Mouse (Mus musculus) gastrocnemius, postnatal 14 days (tissue): ENCODE results near the gene Scfd2. TPM values are rescaled to one million over a fixed set of nuclear protein-coding genes. Genes with fewer than 3 reads are reported as not detected.

Source experiments
- DNase-seq: peaks from one replicate; pipeline ENCODE4 v3.0.0; 2021; ENCODE audit warnings: mixed read lengths
- intact Hi-C: fragments of 180-260 bp; cut with DNase I; formaldehyde crosslinking; loops from one replicate; pipeline ENCODE4 v1.15.1; 2025; ENCODE audit warnings: low total_unique reads
- long read RNA-seq, 2 experiments: library from polyadenylated mRNA; stranded (forward); transcript quantifications; one replicate each; pipeline ENCODE4 v2.0.0; 2021
- total RNA-seq, 2 experiments: library from RNA; stranded (reverse); gene quantifications; 2 replicates each; pipeline ENCODE4 v1.2.3; 2021

Gene Scfd2
- total RNA-seq = 10 to 100 TPM; 10.2 to 11.3 TPM
- long read RNA-seq, experiment 1, transcript Scfd2-201 (9 exons, 3,672 nt) = major isoform, 6 of 7 reads
- long read RNA-seq, experiment 1, partial matches to known transcripts = 1 of 7 reads
- long read RNA-seq, experiment 1, other reads (novel, unspliced or antisense) = 0 of 7 reads
- long read RNA-seq, experiment 2, transcript Scfd2-201 (9 exons, 3,672 nt) = major isoform, 11 of 11 reads
- long read RNA-seq, experiment 2, partial matches to known transcripts = 0 of 11 reads
- long read RNA-seq, experiment 2, other reads (novel, unspliced or antisense) = 0 of 11 reads

GRCm38 (mm10) chr5:74531630-74532280, at the start of gene Scfd2:
Gene Scfd2, minus strand, starts transcription at chr5:74531759.
- peak; percentile 95 for DNase-seq
- intact Hi-C loops = no loop called here

- intact Hi-C loops = no loop called here
- no peak for DNase-seq
Measured at GRCm38 (mm10) chr5:74571767-74572166, 40.2 kb upstream of the Scfd2 start.

DNA sequence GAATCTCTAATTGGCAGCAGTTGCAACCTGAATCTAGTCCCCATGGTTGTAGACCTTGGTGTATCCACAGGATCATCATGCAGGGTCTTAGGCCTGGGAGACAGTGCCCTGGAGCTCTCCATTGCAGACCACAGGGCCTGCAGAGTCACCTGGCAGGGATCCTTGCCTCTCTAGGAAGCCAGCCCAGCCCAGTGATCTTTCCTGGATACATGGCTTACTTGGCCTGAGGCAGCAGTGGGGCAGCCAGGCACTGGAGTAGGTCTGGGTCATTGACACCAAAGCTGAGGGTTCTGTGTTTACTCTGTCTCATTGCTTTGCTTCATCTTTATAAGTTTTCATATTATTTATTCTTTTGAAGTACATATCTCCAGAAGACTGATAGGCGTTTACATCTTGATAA, 29.6 kb upstream of the Scfd2 start:
- DNase-seq = peak; percentile 45
- intact Hi-C loops = no loop called here

GRCm38 (mm10) chr5:74549566-74549965, 18.0 kb upstream of the Scfd2 start:
- intact Hi-C loops = no loop called here
- DNase-seq = no peak

DNA sequence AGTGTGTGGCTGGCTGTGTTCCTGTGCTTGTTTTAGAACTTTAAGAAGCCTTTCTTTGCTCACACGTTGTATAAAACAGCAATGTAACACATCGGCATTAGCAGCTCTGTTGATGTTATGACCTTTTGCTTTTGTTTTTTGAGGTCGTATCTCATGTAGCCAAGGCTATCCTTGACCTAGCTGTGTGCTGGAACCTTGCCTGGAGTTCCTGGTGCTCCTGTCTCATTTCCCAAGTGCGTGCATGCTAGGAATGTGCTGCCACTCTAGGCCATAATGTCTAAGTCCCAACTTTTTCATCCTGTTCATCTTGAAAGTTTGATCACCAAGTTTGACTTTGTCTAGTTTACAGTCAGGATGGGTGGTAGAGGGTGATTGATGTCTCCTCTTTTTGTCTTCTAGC, 14.0 kb upstream of the Scfd2 start:
- DNase-seq = no peak
- intact Hi-C loops = no loop called here

DNA sequence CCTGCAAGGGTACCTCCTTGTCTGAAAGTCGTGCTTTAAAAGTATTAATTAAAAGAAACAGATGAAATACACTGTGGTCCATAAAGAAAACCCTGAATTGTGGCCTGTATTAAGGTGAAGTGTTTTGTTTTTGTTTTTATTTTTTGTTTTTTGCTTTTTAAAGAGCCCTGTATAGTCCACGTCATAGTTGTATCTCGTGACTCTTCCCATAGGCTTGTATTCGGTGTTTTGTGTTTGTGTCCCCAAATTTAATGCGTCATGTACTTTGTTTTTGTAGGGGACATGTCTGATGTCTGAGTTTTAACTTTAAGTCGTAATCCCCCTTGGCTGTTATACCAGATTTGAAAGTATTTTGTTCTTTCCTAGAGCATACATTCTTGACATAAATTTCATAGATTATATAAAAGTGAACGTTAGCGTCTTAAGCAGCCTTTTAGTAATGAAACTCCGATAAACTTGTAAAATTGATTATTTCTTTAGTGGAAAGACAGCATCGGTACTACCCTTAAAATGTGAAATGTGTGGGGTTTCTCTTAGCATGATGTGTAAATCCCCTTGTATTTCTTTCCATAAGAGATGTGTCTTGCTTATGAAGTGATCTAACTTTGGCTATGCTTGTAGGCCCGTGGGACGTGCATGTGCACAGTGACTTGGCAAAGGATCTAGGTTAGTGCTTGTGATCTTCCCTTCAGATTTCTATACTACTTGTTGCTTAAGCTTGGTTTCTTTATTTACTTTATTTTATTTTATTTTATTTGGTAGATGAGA, 4.8 kb upstream of the Scfd2 start:
- DNase-seq = no peak
- intact Hi-C loops = no loop called here

GRCm38 (mm10) chr5:74535240-74536021, 3.9 kb upstream of the Scfd2 start, which contains the start of gene Fip1l1:
Gene Fip1l1, plus strand, starts transcription at chr5:74535449.
- intact Hi-C loops = no loop called here

DNA sequence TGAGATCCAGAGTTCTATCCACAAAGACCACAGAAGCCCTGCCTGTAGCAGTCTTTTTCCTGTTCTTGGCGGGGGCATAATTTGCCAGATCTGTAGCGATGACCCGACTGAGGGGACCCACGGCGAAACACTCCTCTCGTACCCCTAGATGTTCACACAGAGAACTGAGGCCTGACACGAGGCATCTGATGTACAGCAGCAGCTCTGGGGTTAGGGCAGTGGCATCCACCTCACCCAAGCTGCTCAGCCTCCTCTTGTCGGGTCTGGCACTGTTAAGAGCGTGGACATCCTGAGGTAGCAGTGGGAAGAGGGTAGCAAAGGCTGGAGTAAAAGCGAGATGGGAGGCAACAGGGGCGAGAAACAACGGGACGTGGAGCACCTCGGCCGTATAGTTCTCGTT, 774 bp downstream of the Scfd2 start:
- no peak for DNase-seq
- intact Hi-C loops = no loop called here

More at GRCm38 (mm10) chr5:74535240-74536021, 3.9 kb upstream of the Scfd2 start, which contains the start of gene Fip1l1:
- peak; percentile 91 for DNase-seq

- intact Hi-C loops = no loop called here
Measured at GRCm38 (mm10) chr5:74527025-74527424, 4.5 kb downstream of the Scfd2 start.

GRCm38 (mm10) chr5:74511686-74512085, 19.9 kb downstream of the Scfd2 start:
- no peak for DNase-seq
- intact Hi-C loops = no loop called here

More at GRCm38 (mm10) chr5:74527025-74527424, 4.5 kb downstream of the Scfd2 start:
- no peak for DNase-seq

DNA sequence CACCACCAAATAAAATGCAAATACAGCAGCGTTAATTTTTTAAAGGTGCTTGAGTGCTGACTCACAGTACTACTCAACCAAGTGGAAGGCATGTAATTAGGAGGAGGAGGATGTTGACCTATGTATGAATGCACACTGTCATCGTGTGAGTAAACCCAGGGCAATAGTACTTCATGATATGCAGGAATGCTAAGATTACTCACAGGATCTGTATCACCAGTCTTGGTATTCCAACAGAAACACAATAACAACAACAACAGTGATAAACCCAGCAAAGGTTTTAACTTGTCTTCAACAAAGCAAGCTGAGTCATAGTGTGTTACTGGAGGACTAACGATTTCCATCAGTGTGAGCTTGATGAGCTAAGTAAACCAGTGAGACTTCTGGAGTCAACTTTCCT, 38.9 kb downstream of the Scfd2 start:
- DNase-seq = no peak
- intact Hi-C loops = no loop called here

DNA sequence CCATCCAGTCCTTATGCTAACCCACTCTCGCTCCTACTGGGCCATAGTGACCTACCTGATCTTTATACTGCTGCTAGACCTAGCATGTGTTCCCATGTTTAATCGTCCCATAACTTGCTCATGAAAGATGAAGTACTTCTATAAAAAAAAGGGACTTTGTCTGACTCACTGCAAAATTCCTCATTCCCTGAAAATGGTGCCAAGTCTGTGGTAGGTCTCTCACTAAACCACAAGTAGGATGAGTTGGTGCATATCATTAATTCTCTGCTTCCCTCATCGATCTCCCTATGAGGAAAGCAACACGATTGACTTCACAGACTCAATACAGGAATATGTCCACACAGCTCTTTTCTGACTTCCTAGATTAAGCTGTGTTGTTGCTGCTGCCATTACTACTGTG, 46.9 kb downstream of the Scfd2 start:
- intact Hi-C loops = no loop called here
- no peak for DNase-seq

DNA sequence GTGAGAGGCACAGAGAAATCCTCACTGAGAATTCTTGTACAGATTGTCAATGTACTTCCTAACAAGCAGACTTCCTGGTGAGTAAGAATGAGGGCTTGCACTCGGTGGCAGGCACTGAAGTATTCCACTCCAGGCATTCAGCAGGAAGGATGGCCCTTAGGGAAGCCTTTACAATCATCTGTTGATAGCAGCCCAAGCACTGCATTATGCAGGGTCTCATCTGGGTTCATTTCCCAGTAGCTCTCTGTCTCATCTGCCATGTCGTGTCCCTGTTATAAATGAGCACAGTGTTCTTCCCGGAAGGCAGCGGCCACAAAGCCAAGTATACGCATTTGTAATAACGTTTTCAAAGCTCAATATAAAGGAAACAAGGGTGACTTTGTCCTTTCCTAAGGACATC, 48.9 kb downstream of the Scfd2 start:
- no peak for DNase-seq
- intact Hi-C loops = no loop called here

DNA sequence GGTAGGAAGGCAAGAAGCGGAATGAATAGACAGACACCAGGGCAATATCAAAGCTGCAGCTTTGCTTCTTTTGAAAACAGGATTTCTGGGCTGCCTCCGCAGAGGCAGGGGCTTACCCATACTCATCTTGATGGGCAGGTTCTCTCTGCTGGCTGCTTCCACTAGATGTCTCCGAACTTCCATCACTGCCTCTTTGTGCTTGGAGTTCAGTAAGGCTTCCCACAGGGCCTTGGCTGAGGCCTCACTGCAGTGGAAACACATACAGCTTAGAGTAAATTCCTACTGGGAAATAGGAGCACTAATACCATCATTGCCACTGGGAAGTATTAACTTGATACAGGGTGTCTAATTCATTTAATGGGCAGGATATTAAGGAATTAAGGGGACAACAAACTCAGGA, 49.5 kb downstream of the Scfd2 start:
- DNase-seq = no peak
- intact Hi-C loops = no loop called here

- intact Hi-C loops = no loop called here
- no peak for DNase-seq
Measured at GRCm38 (mm10) chr5:74480409-74480808, 51.1 kb downstream of the Scfd2 start.

DNA sequence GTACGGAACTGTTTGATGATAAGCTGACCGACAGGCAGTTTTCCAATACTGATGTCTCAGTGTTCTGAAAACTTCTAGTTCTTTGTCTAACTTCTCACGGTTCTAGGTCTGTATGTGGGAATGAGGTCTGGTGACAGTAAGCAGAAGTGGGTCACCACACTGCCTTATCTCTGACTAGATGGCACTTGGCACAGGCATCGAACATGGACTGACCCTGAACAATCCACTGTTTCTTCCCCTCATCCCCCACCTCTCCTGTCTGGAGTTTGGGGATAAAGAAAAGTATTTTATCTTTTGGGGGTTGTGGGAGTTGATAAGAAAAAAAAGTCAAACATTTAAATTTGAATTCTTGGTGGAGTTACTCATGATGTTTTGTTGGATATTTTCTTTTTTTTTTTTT, 51.6 kb downstream of the Scfd2 start:
- intact Hi-C loops = no loop called here
- DNase-seq = no peak

- intact Hi-C loops = no loop called here
- DNase-seq = no peak
Measured at GRCm38 (mm10) chr5:74479157-74479556, 52.4 kb downstream of the Scfd2 start.

GRCm38 (mm10) chr5:74476551-74476950, 55.0 kb downstream of the Scfd2 start:
- intact Hi-C loops = no loop called here

DNA sequence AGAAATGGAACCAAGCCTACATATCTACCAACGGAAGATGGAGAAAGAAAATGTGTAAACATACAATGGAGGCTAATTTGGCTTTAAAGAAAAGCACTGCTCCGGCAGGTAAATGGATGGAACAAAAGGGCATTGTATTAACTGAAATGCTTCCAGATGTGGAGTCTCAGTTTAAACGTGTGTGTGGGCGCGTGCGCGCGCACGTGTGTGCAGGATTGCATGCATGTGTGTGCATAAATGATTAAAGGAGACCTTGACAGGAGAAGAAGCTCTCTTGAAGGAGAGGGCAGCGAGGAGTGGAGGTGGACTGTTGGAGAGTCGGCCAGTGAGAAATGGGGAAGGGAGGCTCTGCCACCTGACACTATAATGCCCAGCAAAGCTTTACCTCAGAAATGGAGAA, 58.4 kb downstream of the Scfd2 start:
- DNase-seq = no peak
- intact Hi-C loops = no loop called here

More at GRCm38 (mm10) chr5:74476551-74476950, 55.0 kb downstream of the Scfd2 start:
- DNase-seq = no peak

- intact Hi-C loops = no loop called here
- DNase-seq = no peak
Measured at GRCm38 (mm10) chr5:74470819-74471218, 60.7 kb downstream of the Scfd2 start.
